Mouse (Mus musculus) right cerebral cortex, postnatal 4 days (tissue): ENCODE measurements around the gene Lypd8.
A peak's percentile ranks its signal among the peaks of the same experiment; 100 is the strongest.

ENCODE experiments used
- DNase-seq: peaks from one replicate; pipeline ENCODE4 v3.0.0-alpha.2; 2022

The Lypd8 gene

DNA sequence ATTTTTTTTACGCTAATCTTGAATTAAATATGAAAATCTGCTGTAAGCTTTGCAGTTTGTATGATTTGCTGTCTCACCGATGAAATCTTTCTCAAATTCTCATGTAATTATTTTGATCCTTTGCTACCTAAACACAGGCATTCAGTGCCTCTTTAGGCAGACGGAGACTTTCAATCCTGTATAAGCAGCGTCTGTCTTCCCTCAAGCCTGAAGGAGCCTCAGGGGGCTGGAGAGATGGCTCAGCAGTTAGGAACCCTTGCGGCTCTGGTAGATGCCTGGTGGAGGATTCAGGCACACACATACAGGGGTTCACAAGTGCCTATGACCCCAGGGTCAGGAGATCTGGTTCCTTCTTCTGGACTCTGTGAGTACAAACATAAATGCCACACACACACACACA, 21.8 kb downstream of the Lypd8 start:
- DNase-seq: peak; percentile 22

DNA sequence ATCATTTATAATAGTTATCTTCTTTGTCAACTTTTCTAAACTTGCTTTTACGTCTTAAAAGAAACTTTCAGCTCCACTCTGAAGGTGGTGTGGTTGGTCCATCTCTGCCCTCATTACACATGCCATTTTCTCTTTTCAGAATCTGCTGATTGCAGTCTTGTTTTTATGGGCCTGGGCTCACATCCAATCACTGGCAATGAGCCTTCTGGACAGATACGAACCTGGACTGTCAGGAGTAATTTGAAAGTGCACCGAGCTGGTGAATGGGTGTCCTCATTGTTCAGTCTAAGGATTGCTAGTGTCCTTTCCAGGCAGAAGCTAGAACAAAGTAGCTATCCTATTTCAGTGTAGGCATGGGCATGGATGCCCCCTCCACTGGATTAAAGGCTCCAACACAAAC, 29.2 kb downstream of the Lypd8 start:
- DNase-seq: no peak

DNA sequence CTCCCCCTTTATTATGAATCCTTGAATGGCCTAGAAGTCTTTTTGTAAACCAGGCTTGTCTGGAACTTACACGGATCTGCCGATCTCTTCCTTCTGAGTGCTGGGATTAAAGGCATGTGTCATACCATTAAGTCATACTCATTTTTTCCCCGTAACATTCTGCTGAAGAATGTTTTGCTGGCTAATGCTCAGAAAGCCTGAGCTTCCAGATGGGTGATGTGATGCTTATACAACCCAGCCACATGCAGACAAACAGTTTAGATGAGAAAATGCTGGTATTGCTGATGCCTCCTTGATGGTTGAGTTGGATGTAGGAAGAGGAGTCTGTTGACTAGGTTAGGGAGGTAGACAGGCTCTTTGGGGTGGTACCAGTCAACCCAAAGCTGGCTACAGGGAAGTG, 39.5 kb downstream of the Lypd8 start:
- DNase-seq: no peak

DNA sequence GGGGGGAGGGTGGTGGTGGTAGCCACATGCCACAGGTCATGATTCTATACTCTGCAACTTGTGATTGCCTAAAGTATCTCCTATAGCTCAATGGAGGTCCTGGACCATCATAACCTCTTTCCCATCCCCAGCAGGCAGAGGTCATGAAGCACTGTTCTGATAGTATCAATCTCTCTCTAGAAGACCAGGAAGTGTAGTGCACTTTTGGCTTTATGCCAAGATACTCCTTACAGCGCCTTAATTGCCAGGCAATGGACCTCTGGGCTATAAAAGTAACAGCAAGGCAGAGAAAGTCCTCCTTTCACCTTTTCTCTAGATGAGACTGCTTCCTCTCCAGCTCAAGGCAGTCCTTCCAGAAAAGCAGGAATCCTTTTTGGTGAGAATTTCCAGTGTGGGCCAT, 42.0 kb downstream of the Lypd8 start, which contains the start of gene 1810065E05Rik:
Gene 1810065E05Rik (plus strand): TSS at position 297 of the 400 bp plus-strand sequence.
- DNase-seq: no peak

DNA sequence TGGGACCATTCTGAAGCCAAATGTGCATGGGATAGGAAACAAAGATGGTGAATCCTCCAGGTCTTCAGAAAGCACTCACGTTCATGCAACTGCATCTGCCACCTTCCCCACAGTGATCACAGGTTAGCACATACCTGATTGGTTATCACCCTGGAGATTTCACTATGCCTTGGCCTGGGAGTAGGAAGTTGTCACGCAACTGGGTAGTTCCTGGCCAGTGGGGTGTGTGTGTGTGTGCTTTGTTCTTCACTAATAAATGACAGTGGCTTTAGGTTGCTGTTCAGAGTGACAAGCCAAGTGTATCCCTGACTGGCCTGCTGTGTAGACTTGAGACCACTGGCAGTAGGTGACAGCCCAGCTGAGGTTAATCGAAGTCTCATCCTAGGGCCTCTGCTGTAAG, 53.4 kb downstream of the Lypd8 start, which contains the start of gene Gm12253:
Gene Gm12253 (plus strand): TSS at position 301 of the 400 bp plus-strand sequence.
- no peak for DNase-seq

DNA sequence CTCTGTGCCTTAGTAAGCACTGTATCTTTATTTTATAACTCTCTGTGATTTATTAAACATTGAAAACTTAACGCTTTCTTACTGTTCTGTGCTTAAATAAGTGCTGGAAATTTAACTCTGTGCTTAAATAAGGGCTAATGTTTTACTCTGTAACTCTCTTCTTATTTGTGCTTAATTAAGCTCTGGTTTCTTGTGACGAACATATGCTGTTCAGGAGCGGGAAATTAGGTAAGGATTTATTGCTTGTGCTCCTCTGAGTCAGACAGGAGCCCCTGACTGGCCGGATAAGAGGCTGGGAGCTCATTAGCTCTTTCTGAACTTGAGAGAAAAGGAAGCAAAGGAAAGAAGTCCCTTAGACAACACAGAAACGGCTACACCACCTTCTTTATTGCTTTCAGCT, 59.0 kb downstream of the Lypd8 start:
- no peak for DNase-seq
